8 mouse cellular contexts compared by ENCODE assay signal in the genomic region with DNA sequence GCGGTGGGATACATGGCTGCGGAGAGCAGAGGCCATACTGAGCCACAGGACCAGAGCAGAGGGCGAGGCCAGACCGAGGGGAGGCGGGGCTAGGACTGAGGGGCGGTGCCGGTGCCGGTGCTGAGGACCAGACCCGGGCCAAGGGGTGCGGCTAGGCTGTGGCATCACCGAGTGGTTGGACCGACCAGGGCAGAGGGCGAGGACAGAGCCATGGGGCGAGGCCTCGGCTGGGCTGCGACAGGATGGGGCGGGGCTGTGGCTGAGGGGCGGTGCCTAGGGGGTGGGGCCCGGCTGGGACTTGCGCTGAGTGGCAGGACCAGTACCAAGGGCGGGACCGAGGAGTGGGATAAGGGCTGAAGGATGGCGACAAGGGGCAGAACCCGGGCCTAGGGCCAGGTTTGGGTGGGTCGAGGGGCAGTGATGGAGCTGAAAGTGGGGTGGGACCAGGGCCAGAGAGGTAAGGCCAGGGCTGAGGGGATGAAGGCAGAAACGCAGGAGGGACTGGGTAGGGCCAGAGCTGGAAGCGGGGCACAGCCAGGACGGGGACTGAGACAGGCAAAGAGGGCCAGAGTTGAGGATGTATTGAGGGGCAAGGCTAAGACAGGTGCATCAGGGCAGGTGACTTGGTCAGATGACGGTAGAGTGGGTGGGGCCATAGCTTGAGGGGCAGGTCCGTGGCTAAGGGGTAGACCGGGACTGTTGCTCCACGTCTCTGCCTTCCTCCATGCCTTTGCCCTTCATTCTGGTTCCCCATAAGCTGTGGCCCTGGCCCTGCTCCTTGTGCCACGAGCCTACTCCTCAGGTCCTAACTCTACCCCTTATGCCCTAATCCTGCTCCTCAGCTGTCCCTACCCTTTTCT. TPM values are rescaled to one million over a fixed set of nuclear protein-coding genes. Genes with fewer than 3 reads are reported as not detected.
DNase-seq lines count a peak whose midpoint lies in the region; ATAC-seq and TF ChIP-seq lines count a peak whose summit lies in the region.

No protein-coding gene starts in this region.

- H3K9ac ChIP-seq in forebrain, embryonic 15.5 days (replicated peaks), result no peak overlapping the region
- H3K9ac ChIP-seq in liver, embryonic 11.5 days (ENCODE audit: low read depth, low read length), result no peak overlapping the region
- H3K9ac ChIP-seq in midbrain, postnatal 0 days (replicated peaks; ENCODE audit: low read length, poor library complexity, severe bottlenecking), result no peak overlapping the region; the same call in 1 of the 2 replicates

- H3K36me3 ChIP-seq in forebrain, embryonic 15.5 days, result peaks cover 14% of the 10 kb centered on the region; the same call in 1 of the 2 replicates
- H3K36me3 ChIP-seq in liver, embryonic 11.5 days (ENCODE audit: control insufficient read depth, insufficient read depth, low read length), result no peaks in the 10 kb centered on the region
- peaks cover 49% of the 10 kb centered on the region for H3K36me3 ChIP-seq in midbrain, postnatal 0 days (ENCODE audit: insufficient read depth, low read length)

- H3K9me3 ChIP-seq in forebrain, embryonic 15.5 days, result no peaks in the 10 kb centered on the region
- no peaks in the 10 kb centered on the region for H3K9me3 ChIP-seq in liver, embryonic 11.5 days (ENCODE audit: control insufficient read depth, low read length)
- no peaks in the 10 kb centered on the region for H3K9me3 ChIP-seq in midbrain, postnatal 0 days (ENCODE audit: low read length)

- DNase-seq in thymus, adult 18-20 months, result peak; percentile 3 to 11
- DNase-seq in thymus, postnatal 36 days, result no peak
- DNase-seq in c-Kit-positive CD71-positive TER-119-negative erythroid progenitor cells, embryonic 14.5 days (ENCODE audit: low read depth), result peak; percentile 54
- DNase-seq in liver, embryonic 11.5 days (ENCODE audit: low spot score), result peak; percentile 87
- DNase-seq in midbrain, postnatal 0 days (ENCODE audit: low spot score), result peak; percentile 31
- peak; percentile 55 for DNase-seq in yolk sac, embryonic 10.5 days (ENCODE audit: low spot score)

- peak overlapping the region; percentile 35 for H3K4me3 ChIP-seq in forebrain, embryonic 15.5 days
- peak overlapping the region; percentile 37 for H3K4me3 ChIP-seq in liver, embryonic 11.5 days (ENCODE audit: low read depth, low read length)
- no peak overlapping the region for H3K4me3 ChIP-seq in midbrain, postnatal 0 days (ENCODE audit: low read depth, low read length)

- WGBS in forebrain, embryonic 15.5 days, result 3% methylated on average over 33 of the region's 33 CpGs
- 2% methylated on average over 32 of the region's 33 CpGs for WGBS in liver, embryonic 11.5 days
- WGBS in midbrain, postnatal 0 days, result 6% methylated on average over 33 of the region's 33 CpGs

- peaks cover 37% of the 10 kb centered on the region for H3K27me3 ChIP-seq in forebrain, embryonic 15.5 days
- peaks cover 88% of the 10 kb centered on the region for H3K27me3 ChIP-seq in liver, embryonic 11.5 days (replicated peaks; ENCODE audit: control insufficient read depth, insufficient read depth, low read length)
- H3K27me3 ChIP-seq in midbrain, postnatal 0 days (ENCODE audit: insufficient read depth, low read length), result 0 out of 2 replicates have a peak, but pooled peaks cover 2% of the 10 kb centered on the region

- H3K4me1 ChIP-seq in forebrain, embryonic 15.5 days, result peaks cover 13% of the 10 kb centered on the region
- peaks cover 14% of the 10 kb centered on the region for H3K4me1 ChIP-seq in liver, embryonic 11.5 days (replicated peaks; ENCODE audit: control insufficient read depth, insufficient read depth, low read length)
- no peaks in the 10 kb centered on the region for H3K4me1 ChIP-seq in midbrain, postnatal 0 days (ENCODE audit: insufficient read depth, low read length)

- TF ChIP-seq CTCF in midbrain, postnatal 0 days (IDR thresholded peaks at IDR 0.05), result no peak

- peak; percentile 70 for ATAC-seq in forebrain, embryonic 15.5 days (replicated peaks)
- peak; percentile 48 for ATAC-seq in inflammation-experienced regulatory T-cells, adult 6 months
- ATAC-seq in liver, embryonic 11.5 days (replicated peaks; ENCODE audit: low FRiP score), result peak; percentile 85
- peak; percentile 39 for ATAC-seq in midbrain, postnatal 0 days (ENCODE audit: low FRiP score)

- H3K4me2 ChIP-seq in forebrain, embryonic 15.5 days (replicated peaks), result peak overlapping the region; percentile 48
- peak overlapping the region; percentile 72 for H3K4me2 ChIP-seq in liver, embryonic 11.5 days
- H3K4me2 ChIP-seq in midbrain, postnatal 0 days (ENCODE audit: low read depth, low read length, poor library complexity, severe bottlenecking), result peak overlapping the region; percentile 0; the same call in 1 of the 2 replicates

- no peak overlapping the region for H3K27ac ChIP-seq in forebrain, embryonic 15.5 days (replicated peaks)
- H3K27ac ChIP-seq in liver, embryonic 11.5 days (ENCODE audit: low read depth, low read length), result no peak overlapping the region
- H3K27ac ChIP-seq in midbrain, postnatal 0 days (ENCODE audit: low read depth, low read length), result no peak overlapping the region

RNA-seq across cellular contexts. Expression of gene Nfic, which starts 9.2 kb away (rescaled TPM):
- polyA plus RNA-seq in forebrain, embryonic 15.5 days (2015; fragmentation: Nextera tagmentation; extraction: Ambion mirVana), result 24.2 and 29.4 TPM in 2 replicates
- 10 to 100 TPM; 13.8 to 17.2 (median 15.0) TPM for polyA plus RNA-seq in inflammation-experienced regulatory T-cells, adult 6 months (2017; shearing (Covaris generic))
- polyA plus RNA-seq in liver, embryonic 11.5 days (2014; fragmentation: Nextera tagmentation; extraction: Ambion mirVana), result 15.4 and 21.4 TPM in 2 replicates
- 16.2 and 17.4 TPM in 2 replicates for total RNA-seq in midbrain, postnatal 0 days (2014; rRNA removed)
- polyA plus RNA-seq in midbrain, postnatal 0 days (2015; fragmentation: Nextera tagmentation; extraction: Ambion mirVana), result 19.1 and 21.3 TPM in 2 replicates

RNA-seq across cellular contexts. Expression of gene Celf5, which starts 17.9 kb away (rescaled TPM):
- polyA plus RNA-seq in forebrain, embryonic 15.5 days (2015; fragmentation: Nextera tagmentation; extraction: Ambion mirVana), result 76.1 and 78.5 TPM in 2 replicates
- polyA plus RNA-seq in inflammation-experienced regulatory T-cells, adult 6 months (2017; shearing (Covaris generic)), result 1 to 10 TPM; 1.1 to 1.4 (median 1.2) TPM
- polyA plus RNA-seq in liver, embryonic 11.5 days (2014; fragmentation: Nextera tagmentation; extraction: Ambion mirVana), result 0.12 TPM in 1 of 2 replicates, not detected in the other
- 142 and 206 TPM in 2 replicates for total RNA-seq in midbrain, postnatal 0 days (2014; rRNA removed)
- 61.5 and 74.0 TPM in 2 replicates for polyA plus RNA-seq in midbrain, postnatal 0 days (2015; fragmentation: Nextera tagmentation; extraction: Ambion mirVana)

RNA-seq across cellular contexts. Expression of gene Ncln, which starts 31.6 kb away (rescaled TPM):
- 60.3 and 65.0 TPM in 2 replicates for polyA plus RNA-seq in forebrain, embryonic 15.5 days (2015; fragmentation: Nextera tagmentation; extraction: Ambion mirVana)
- polyA plus RNA-seq in inflammation-experienced regulatory T-cells, adult 6 months (2017; shearing (Covaris generic)), result 10 to 100 TPM; 34.3 to 41.1 (median 36.9) TPM
- 92.2 and 97.9 TPM in 2 replicates for polyA plus RNA-seq in liver, embryonic 11.5 days (2014; fragmentation: Nextera tagmentation; extraction: Ambion mirVana)
- total RNA-seq in midbrain, postnatal 0 days (2014; rRNA removed), result 83.0 and 93.1 TPM in 2 replicates
- polyA plus RNA-seq in midbrain, postnatal 0 days (2015; fragmentation: Nextera tagmentation; extraction: Ambion mirVana), result 58.1 and 63.3 TPM in 2 replicates

RNA-seq across cellular contexts. Expression of gene S1pr4, which starts 35.3 kb away (rescaled TPM):
- polyA plus RNA-seq in forebrain, embryonic 15.5 days (2015; fragmentation: Nextera tagmentation; extraction: Ambion mirVana), result 0.69 and 0.73 TPM in 2 replicates
- 10 to 100 TPM; 49.1 to 93.2 (median 50.3) TPM for polyA plus RNA-seq in inflammation-experienced regulatory T-cells, adult 6 months (2017; shearing (Covaris generic))
- 4.5 and 4.6 TPM in 2 replicates for polyA plus RNA-seq in liver, embryonic 11.5 days (2014; fragmentation: Nextera tagmentation; extraction: Ambion mirVana)
- total RNA-seq in midbrain, postnatal 0 days (2014; rRNA removed), result 0.09 and 0.16 TPM in 2 replicates
- 0.40 and 0.41 TPM in 2 replicates for polyA plus RNA-seq in midbrain, postnatal 0 days (2015; fragmentation: Nextera tagmentation; extraction: Ambion mirVana)

RNA-seq across cellular contexts. Expression of gene Gna15, which starts 59.4 kb away (rescaled TPM):
- 0.57 and 0.84 TPM in 2 replicates for polyA plus RNA-seq in forebrain, embryonic 15.5 days (2015; fragmentation: Nextera tagmentation; extraction: Ambion mirVana)
- 100 to 1,000 TPM in 1 of 3 experiments, 10 to 100 TPM in 2; 23.1 to 102 (median 24.3) TPM for polyA plus RNA-seq in inflammation-experienced regulatory T-cells, adult 6 months (2017; shearing (Covaris generic))
- polyA plus RNA-seq in liver, embryonic 11.5 days (2014; fragmentation: Nextera tagmentation; extraction: Ambion mirVana), result 10.1 and 11.3 TPM in 2 replicates
- total RNA-seq in midbrain, postnatal 0 days (2014; rRNA removed), result 0.94 and 2.1 TPM in 2 replicates
- 1.1 and 1.2 TPM in 2 replicates for polyA plus RNA-seq in midbrain, postnatal 0 days (2015; fragmentation: Nextera tagmentation; extraction: Ambion mirVana)

Comparison
In these comparisons a context has a peak if more than half of its experiments do, and no peak if none do; other contexts are left out.
1. DNase-seq: peak in thymus, adult 18-20 months (2 of 2), c-Kit-positive CD71-positive TER-119-negative erythroid progenitor cells, embryonic 14.5 days (single experiment), liver, embryonic 11.5 days (single experiment), midbrain, postnatal 0 days (single experiment) and yolk sac, embryonic 10.5 days (single experiment); none in thymus, postnatal 36 days (0 of 2).
2. H3K4me2 ChIP-seq: peak in every context shown above with its lines; median percentile 72 in liver, embryonic 11.5 days; 48 in forebrain, embryonic 15.5 days; 0 in midbrain, postnatal 0 days.
3. RNA of gene Celf5, which starts 17.9 kb away (polyA plus RNA-seq): 76.1 to 78.5 TPM in forebrain, embryonic 15.5 days and 61.5 to 74.0 TPM in midbrain, postnatal 0 days; 1.1 to 1.4 TPM in inflammation-experienced regulatory T-cells, adult 6 months and 0.12 TPM in liver, embryonic 11.5 days; every median in the first group is over 10 times any median in the second.
4. Peak in every context shown above with its lines, with median percentiles within 50 percentile points of each other: ATAC-seq.